Mouse (Mus musculus): ENCODE measurements around the gene Uimc1.

GRCm38 (mm10) chr13:55103351-55103750 lies 3.3 kb upstream of the Uimc1 start:
- no peak for TF ChIP-seq POLR2A (IDR thresholded peaks at IDR 0.05; ENCODE audit: low read depth, low read length)
- no peak for TF ChIP-seq CTCF (IDR thresholded peaks at IDR 0.05; ENCODE audit: borderline replicate concordance, insufficient read depth, low read length)
